Mouse (Mus musculus) 3T3-L1 (cell line): ENCODE measurements at regions not wholly inside any gene's neighbourhood (a gene's known extent, or its start where the extent isn't known, plus 50 kb on each side); places are given as distances from the start of the nearest gene placed in this dataset.

Source experiments
- DNase-seq: peaks from one replicate; pipeline ENCODE4 v3.0.0-alpha.2; 2015; ENCODE audit warnings: low read depth, low spot score

DNA sequence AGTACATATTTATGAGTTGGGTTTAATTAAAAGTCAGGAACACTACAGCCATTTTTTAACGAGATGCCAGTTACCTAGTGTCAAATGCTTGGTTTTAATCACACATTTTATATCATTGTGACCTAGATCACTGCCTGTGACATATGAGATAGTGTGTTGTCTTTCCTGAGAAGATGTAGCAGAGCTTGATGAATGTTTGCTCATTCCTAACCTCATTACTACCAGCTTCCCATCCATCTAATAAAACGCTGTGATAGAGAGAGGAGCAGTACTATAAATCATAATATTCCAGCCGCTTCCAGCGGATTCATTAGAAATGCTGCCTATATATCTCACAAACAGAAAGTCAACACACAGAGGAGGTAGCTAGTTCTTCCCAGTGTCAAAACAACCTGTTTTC lies 163.6 kb downstream of the Aldoart1 start:
- DNase-seq: no peak

GRCm38 (mm10) chr4:72674006-72674405 lies 178.4 kb downstream of the Aldoart1 start:
- DNase-seq: peak; percentile 66

GRCm38 (mm10) chr4:72671652-72672411 lies 180.6 kb downstream of the Aldoart1 start:
- DNase-seq: peak; percentile 56

DNA sequence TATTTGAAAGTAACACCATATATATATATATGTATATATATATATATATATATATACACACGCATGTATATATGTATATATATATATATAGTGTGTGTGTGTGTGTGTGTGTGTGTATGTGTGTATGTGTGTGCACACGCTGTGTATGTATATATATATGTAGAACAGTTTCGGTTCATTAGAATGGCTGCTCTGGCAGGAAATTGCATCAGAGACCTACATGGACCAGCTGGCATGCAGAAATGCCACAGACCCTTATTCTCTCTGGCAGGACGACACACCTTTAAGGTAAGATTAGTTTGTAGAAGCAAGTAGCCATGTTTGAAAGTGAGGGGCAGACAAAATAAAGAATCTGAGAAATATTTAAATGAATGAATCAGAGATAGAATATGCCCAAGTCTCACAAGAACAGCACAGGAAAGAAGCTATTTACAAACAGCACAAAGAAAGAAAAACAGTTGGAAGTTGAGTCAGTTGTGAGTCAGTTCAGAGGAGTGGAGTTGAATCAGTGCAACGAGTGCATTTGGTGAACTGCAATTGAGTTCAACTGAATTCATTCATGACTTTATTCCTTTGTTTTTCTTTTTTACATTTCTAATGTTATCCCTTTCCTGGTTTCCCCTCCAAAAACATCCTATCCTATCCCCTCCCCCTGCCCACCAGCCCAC lies 182.5 kb downstream of the Aldoart1 start:
- DNase-seq: peak; percentile 66

DNA sequence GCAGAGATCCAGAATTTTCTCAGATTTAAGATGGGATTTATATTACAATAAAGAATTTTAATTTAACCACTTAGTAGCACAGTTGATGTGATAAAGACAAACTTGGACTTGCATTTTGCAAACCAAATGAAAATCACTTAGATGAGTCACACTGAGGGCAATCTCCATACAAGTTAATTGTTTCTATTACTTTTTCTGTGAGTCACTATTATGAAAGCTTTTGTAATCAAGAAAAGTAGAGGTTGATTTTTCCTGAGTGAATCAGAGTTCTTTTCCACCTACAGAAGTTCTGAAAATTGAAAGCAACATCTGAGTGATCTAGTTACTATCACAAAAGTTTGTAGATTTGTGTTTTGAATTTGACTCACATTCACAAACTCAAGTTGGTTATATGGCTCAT lies 188.1 kb downstream of the Aldoart1 start:
- no peak for DNase-seq

GRCm38 (mm10) chr4:72662477-72662876 lies 190.0 kb downstream of the Aldoart1 start:
- no peak for DNase-seq

DNA sequence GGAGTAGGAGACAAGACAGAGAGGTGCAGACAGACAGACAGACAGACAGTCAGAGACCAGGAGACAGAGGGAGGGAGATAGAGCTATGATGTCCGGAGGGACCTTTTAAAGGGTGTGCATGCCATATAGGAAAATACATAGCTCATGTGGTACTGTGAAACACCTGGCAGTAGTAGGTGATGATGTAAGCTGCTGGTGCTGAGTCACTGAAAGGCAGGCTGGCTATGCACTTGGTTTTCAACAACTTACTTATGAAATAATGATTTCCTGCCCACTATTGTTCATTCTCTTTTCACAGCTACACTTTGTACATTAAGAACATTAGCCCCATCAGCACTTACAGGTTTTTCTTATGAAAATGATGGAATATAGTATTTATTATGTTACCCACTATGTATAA lies 196.2 kb downstream of the Aldoart1 start:
- peak; percentile 58 for DNase-seq

GRCm38 (mm10) chr4:72647130-72647529 lies 205.3 kb downstream of the Aldoart1 start:
- DNase-seq: peak; percentile 48

DNA sequence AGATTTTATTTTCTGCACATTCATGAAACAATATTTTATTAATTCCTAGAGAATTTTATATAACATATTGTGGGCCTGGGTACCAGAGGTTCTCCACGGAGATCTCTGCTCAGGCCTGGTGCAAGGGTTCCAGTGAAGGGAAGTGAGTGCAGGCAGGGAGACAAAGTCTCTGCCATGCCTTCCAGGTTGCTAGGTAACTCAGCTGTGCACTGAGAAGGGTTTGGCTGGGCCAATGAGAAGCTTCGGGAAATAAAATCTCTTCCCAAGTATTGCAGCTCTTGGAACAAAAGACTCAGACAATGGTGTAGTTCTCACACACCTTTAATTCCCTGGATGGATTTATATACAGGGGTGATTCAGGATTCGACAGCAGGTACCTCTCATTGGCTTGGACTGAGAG lies 223.0 kb downstream of the Aldoart1 start:
- no peak for DNase-seq

DNA sequence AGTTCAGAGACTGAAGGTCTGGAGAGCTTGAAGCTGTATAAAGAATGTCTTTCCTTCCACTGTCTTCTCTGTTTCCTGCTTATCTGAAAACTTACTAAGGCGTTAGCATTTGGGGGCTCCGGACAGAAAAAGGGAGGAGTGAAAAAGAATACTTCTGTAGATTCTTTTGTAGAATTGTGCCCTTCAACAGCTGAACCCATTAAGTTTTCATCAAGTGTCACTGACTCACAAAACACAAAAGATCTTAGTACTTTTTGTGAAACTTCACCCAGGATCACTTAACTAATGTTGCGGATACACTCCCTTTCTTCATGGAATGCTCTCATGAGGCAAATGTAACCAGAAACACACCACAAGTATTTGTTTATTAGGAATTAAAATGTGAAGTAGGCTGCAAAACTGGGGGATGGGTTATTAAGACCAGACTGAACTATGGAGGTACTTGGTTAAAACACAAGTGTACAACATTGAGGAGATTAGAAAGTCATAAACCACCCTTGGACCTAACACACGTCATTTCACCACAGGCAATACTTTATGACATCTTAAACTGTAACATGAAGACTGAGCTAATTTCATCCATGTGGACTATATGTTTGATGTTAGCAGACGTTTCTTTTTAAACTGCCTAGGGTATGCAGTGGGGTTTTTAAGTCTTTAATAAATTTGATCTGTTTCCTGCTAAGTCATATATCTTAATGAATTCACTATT lies 225.1 kb downstream of the Aldoart1 start:
- DNase-seq: no peak

GRCm38 (mm10) chr4:72605107-72605506 lies 247.3 kb downstream of the Aldoart1 start:
- no peak for DNase-seq

GRCm38 (mm10) chr4:72595494-72595893 lies 256.9 kb downstream of the Aldoart1 start:
- no peak for DNase-seq

DNA sequence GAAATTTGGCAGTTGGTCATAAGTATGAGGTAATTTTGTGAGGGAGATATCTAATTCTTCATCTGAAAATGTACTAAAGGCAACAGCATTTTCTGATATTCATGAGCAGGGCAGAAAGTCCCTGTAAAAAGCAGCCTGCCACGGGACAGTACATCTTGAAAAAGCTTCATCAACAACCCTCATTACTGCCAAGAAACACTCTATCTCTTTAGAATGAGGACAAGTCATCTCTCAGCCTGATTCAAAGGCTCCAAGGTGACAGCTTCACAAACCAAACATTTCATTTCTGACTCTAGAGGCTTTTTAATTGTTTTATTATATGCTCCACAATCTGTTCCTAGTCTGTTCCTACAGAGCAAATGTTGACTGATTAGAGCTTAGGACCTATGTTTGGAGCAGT lies 260.3 kb downstream of the Aldoart1 start:
- no peak for DNase-seq

GRCm38 (mm10) chr4:72574946-72575345 lies 277.5 kb downstream of the Aldoart1 start:
- DNase-seq: no peak

- DNase-seq: no peak
Measured at GRCm38 (mm10) chr4:72571924-72572323, 280.5 kb downstream of the Aldoart1 start.

- DNase-seq: no peak
Measured at GRCm38 (mm10) chr4:72565186-72565585, 287.2 kb downstream of the Aldoart1 start.

DNA sequence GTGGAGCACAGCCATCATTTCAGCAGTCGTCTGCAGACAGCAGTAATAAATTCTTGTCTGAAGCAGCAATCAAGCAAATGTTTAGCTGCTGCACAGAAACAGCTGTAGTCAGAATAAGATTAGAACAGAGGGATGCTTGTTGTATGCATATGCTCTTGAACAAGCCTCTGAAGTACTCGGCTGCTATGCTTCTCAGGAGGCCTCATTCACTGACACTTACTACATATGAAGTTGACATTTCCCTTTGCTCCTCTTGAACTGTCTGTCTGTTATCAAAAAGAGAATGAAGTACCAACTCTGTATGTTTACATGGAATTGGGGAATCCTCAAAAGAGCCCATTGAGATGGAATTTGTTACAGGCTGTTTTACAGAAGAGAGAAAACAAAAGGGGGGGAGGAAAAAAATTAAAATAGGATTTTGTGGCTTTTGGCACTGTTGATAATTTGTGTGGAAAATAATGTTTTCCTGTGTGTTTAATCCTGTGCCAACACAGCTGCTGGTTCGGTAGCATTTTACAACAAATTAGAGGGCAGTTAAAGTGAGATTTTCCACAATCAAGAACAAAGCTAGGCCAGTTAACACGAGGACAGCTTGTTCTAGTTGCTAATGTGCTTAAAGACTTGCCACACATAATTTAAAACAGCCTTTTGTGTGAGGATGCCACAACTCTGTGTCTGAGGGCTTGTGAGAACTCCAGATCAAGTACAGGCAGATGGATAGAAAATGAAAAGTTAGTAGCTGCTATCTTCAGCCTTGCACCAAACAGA lies 289.3 kb downstream of the Aldoart1 start:
- no peak for DNase-seq

GRCm38 (mm10) chr4:72554276-72554675 lies 298.2 kb downstream of the Aldoart1 start:
- DNase-seq: peak; percentile 6

DNA sequence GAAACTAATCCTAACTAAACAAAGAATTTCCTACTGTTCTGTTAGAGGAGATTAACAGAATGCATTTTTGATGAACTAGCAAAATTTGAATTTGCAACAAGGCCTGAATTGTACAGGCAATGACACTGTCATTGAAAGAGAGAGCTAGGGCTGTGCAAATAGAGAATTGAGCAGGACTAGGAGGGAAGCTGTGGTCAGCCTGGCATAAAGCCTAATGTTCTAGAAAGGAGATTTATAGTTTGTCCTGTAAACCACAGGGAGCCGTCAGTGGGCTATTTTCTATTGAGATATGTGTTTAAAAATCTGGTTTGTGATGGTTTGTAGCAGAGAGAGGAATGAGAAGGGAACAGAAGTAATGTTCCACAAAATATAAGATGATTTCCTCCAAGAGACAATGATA lies 317.9 kb downstream of the Aldoart1 start:
- peak; percentile 62 for DNase-seq

DNA sequence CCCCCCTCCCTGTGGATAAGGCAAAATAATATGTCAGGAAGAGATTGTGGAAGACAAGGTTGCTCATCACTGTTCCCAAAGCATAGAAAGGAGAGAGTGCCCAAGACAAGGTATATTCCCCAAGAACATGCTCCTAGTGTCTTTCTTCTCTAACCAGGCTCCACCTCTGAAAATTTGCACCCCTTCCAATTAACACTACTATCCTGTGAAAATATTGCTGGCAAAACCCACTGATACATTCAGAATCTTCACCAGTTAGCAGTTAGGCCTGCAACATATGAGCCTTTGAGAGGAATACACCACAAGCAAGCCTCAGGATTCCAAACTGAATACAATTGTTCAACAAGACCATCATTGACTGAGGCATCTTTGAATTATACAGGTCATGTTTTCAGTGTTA lies 323.9 kb upstream of the Tle1 start:
- DNase-seq: no peak

DNA sequence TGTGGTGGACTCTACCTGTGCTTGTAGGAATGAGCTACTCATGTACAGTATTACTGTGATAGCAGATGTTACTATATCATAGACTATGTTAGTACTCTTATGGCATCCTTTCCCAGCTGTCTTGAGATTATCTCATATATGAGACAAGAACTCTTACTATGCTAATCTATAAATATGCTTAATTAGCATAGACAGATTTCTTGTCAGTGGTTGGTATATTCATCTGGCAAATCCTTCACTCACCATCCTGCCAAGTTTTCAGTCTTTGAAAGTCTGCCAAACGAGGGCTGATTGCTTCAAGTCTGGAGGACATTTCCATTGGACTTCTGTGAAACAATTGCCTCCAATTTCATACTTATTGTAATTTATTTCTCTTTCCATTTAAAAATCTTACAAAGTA lies 323.4 kb upstream of the Tle1 start:
- no peak for DNase-seq

DNA sequence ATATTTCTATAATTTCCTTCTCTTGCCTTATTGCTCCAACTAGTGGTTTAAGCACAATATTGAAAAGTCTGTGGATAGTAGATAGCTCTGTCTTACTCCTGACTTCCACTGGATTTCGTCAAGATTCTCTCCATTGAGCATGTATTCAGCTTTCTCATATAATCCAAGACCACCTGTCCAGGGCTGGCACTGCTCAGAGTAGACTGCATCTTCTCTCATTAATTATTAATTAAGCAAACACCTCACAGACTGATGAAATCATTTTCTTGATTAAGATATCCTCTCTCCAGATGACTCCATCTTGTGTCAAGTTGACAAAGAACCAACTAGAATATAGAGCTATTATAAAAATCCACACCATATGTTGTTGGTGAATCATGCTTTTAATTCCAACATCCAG lies 310.5 kb upstream of the Tle1 start:
- DNase-seq: no peak
